Mouse (Mus musculus) adrenal gland, postnatal 25 days (tissue): ENCODE data around the gene Cyp2j9. TPM values are rescaled to one million over a fixed set of nuclear protein-coding genes. Genes with fewer than 3 reads are reported as not detected.
"Not testable (repeated sequence)": the region's sequence is repeated elsewhere in the genome, so short reads cannot be mapped to it uniquely, and the experiment has no call there.

Experiments used
- DNase-seq: peaks from one replicate; pipeline ENCODE4 v3.0.0; 2021; ENCODE audit warnings: mixed read lengths
- long read RNA-seq: library from polyadenylated mRNA; stranded (forward); transcript quantifications from one replicate; pipeline ENCODE4 v2.0.0, GENCODE M21; 2021
- total RNA-seq: library from RNA; stranded (reverse); gene quantifications from 2 replicates; pipeline ENCODE4 v1.2.3, GENCODE M21; 2021

Gene Cyp2j9
- 0.90 and 1.1 TPM in 2 replicates for total RNA-seq
- long read RNA-seq, partial matches to known transcripts, result 0 of 8 reads
- long read RNA-seq, other reads (novel, unspliced or antisense), result 8 of 8 reads

DNA sequence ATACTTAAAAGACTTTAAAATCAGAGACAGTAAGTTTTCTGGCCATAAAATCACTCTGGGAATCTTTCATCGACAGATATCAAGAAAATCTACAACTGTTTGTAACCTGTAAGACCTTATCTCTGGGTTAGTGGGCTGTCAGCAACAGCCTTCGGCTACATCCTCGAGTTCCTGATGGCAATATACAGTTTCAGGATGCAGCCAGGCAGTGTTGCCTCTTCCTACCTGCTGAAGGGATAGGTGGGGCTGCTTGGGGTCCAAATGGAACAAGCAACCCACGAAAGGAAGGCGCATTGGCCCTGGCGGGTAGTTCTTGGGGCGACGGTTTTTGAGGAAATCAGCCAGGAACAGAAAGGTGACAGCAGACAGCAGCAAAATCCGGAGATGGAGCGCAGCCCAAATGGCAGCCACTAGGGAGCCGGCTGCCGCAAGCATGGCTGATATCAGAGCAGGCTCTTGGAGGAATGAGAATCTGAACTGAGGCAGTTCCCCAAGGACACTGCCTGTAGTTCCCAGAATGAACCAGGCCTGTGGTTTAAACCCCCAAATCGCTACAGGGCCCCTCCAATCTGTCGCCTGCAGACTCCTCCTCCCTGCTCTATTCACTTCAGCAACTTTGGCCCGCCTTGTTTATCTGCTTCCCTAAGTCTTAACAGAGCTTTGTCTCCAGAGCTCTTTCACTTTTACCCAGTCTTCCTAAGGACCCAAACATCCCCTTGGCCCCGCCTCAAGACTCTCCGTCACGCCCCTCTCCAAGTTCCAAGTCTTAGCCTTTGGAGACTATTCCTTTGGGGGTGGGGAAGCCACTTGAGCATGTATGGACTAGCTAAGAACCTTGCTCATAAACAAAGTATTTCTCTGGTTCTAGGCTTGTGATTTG lies at the start of gene Cyp2j9:
Gene Cyp2j9, minus strand, starts transcription at position 668 of the 880 bp plus-strand sequence.
- peak; percentile 31 for DNase-seq

DNA sequence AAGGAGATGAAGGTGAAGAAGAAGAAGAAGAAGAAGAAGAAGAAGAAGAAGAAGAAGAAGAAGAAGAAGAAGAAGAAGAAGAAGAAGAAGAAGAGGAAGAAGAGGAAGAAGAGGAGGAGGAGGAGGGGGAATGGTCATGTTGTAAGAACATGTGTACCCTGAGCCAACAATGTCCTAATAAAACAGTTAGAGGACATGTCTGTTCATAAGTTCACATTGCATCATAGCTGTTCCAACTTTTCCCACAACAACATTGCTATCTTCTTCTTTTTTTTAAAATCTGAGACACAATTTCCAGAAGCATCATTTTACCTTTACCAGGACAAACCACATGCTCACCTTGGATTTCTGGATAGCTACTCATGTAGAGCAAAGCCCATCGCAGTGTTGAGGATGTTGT lies 44.1 kb upstream of the Cyp2j9 start:
- DNase-seq, result no peak

DNA sequence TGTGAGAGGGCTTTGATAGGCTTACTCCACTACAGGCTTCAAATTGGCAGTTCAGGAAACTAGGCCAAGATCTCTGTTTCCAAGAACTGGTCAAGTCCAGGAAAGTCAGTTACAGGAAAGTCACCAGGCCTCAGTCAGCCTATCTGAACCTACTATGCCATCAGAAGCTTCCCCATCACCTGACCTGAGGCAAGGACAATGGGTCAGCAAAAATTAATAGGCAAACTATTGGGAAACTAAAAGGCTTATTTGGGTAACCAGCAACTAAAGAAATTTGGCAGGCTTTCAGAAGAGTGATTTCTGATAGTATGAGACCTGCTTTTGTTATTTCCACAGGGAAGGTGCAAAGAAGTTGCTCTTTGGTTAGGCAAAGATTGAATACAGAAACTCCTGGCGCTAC lies 31.1 kb upstream of the Cyp2j9 start:
- no peak for DNase-seq

DNA sequence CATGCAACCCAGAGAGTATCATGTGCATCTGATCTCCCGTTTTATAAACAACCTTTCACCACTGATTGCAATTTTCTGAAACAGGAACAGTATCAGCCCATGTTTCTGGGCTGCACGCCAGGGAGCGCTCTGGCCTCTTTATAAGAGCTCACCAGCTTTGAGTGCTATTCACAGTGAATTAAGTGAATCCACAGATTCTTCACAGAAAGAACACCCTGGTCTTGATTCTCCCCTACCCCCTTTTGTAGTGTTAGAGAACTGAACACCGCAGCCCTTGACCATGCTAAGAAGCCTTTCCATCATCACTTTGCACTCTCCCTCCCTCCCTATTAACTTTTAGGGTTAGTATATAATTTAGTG lies 393 bp upstream of the Cyp2j9 start:
- peak; percentile 50 for DNase-seq

DNA sequence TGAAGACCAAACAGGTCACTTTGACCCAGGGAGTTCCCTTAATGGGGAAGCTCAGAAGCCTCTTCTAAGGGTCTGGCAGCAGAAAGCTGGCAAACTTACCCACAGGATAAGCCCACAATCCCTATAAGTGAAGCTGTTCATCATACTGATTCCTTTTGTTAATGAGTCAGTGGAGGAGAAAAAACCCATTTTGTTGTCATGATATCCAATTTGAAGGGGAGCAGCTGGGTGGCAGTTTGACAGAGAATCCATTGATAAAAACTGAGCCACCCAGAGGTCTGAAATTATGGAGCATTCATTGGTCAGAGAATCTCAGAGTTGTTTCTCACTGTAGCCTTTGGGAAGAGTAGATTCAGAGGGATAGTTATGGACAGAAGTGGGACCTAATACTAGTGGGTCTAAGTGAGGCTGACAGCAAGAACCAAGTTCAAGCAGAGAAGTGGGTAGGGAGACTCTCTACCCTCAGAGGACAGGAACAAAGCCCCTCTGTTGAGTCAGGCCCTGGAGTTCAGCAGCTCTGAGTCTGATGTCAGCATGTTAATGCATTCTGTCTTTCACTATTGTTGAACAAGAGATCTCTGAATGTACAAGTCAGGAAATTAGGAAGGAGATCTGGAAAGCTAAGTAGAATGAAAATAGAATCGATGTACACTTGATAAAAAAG lies 9.8 kb downstream of the Cyp2j9 start:
- no peak for DNase-seq

DNA sequence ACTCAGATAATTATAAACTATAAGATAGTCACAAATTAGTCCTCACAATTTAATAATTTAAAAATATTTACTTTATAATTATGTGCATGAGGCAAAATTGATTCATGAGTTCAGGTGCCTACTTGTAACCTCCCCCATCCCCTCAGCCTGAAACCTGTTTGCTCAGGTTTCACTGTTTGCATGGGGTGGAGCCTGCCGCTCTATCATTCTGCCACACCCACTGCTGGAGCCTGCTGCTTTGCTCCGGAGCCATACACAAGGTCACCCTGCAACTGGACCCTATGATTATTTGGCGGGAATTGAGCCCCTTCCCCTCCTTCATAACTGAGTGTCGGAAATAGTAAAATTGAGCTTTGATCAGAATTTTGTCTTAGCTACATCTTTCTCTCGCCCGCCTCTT lies 11.0 kb downstream of the Cyp2j9 start:
- DNase-seq, result not testable (repeated sequence)

DNA sequence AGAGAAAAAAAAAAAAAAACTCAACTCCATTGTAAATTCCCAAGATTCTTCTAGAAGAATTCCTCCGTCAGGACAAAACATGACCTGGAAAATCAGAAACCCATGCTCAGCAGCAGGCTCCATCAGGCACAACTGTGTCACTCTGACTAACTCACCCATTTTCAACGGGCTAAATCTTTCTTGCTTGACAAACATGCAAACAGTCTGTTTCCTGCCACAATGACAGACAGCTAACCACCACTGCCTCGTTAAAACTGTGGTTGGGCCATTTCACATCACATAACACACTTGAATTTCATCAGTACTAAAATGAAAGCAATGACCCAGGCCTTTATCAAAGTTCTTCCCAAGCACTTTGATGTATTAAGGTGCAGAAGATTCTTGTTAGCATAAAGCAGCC lies 21.9 kb downstream of the Cyp2j9 start:
- DNase-seq, result no peak

DNA sequence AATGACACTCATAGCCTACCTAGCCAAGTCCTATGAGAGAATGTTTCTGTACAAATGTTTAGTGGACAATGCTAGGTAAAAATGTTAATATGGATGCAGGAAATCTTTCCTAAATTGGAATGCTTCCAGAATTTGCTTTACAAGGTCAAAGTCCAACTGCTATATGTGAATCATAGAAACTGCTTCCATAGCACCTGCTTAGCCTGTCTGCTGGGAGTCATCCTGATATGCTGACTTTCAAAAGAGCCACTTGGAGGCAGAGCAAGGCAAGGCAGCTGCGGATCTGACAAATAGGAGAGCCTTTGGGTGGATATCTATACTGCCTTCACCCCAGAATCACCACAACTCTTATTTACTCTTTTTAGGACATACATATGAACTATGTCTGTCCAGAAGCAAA lies 23.4 kb downstream of the Cyp2j9 start:
- DNase-seq, result no peak

DNA sequence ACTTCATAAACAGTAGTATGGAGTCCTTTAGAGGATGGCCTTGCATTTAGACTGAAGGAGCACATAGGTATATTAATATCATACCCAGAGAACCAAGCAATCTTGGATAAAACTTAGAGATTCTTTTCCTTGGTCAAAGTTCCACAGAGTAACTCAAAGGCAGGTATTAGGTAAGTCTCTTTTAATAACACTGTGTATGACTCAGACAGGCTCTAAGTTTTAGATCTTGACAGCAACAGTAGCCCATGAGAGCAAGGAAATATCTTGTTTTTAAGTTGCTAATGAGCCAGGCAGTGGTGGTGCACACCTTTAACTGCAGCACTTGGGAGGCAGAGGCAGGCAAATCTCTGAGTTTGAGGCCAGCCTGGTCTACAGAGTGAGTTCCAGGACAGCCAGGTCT lies 25.6 kb downstream of the Cyp2j9 start:
- DNase-seq, result no peak

DNA sequence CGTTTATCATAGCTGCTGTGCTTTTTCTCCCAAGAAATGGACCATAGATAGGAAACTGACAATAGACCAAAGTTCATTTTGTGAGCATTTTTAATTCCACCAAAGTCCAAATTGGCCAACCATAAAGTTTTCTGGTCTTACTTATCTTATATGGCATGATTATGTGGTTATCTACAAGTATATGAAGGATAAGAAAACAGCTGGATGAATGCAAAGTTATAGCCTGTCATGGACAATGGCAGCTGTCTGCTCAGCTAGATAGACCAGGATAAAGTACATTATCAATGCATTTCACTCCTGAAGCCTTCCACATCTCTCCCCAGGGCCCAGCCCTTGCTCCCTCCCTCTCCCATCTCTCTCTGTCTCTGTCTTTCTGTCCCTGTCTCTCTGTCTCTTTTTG lies 30.9 kb downstream of the Cyp2j9 start:
- DNase-seq, result no peak

DNA sequence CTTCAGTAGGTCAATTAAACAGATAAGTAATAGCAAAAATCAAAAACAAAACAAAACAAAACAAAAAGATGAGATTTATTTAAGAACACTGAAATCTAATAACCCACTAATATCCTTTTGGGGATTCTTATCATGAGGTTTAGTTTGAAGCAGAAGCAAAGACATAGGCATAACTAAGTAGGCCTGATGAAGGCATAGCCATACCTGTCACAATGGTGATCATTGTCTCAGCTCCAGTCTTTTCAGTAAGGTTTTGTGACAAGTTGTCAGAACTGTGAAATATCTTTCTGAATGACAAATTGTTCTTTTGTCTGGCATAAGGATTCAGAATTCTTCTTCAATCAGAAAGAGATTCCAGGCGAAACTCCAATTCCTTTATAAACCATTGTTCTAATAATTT lies 31.6 kb downstream of the Cyp2j9 start:
- no peak for DNase-seq

DNA sequence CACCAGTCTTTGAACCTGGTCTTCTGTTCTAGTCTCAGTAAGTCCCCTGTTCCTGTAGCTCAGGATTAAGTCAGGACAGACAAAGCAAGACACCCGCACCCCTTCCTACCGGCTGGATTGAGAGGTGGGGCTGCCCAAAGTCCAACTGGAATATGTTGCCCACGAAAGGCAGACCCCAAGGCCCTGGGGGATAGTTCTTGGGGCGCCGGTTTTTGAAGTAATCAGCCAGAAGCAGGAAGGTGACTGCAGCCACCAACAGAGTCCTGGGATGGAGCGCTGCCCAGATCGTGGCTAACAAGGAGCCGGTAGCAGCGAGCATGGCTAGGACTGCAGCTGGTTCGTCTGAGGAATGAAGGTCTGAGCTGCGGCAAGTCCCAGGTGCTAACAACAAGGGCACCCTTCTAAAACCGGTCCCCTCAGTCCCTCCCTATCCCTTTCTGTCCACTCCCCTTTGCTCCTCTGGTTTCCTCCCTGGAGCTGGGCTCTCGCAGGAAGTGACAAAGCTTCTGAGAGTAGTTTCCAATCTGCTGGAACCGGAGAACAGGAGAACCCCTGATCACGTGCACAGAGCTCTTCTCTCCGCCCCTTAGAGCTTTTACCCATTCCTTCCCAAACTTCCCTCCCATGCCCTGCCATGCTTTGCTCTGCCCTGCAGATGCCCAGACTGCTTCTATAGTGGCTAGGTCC lies 38.1 kb downstream of the Cyp2j9 start, which contains the start of gene Cyp2j6:
Gene Cyp2j6, minus strand, starts transcription at position 529 of the 687 bp plus-strand sequence.
- DNase-seq, result peak; percentile 27

DNA sequence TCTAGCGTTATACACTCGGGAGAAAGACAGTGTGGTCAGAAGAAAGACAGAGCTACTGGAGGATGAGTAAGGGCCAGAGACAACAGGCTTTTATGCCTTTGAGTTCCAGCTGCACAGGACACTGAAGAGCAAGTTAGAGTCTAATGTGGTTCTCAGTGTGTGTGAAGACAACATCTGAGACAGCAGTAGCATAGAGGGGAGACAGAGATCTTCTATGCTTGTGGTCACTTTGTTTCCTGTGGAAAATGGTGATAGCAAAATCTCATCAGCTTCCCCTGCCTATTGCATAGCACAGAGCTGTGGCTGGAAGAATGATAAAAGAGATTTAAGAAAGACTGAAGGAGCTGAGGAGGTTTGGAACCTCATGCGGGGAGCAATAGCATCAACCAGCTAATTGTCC lies 39.8 kb downstream of the Cyp2j9 start:
- no peak for DNase-seq

DNA sequence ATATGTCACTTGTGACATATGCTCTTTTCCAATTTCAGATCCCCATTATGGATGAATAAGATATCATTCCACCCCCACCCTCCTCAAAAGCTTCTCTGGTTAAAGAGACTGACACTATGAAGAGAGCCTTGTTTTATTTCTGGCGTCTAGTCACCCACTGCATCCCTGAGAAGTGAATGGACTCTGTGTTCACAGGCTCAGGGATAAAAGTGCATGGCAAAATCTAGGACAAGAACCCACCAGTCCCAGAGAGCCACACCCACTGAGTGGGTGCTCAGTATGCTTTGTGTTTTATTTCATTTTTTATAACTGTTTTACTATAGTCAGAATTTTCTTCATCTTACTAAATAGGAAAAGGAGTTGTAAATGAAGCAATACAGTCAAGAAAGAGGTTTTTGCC lies 45.4 kb downstream of the Cyp2j9 start:
- no peak for DNase-seq

DNA sequence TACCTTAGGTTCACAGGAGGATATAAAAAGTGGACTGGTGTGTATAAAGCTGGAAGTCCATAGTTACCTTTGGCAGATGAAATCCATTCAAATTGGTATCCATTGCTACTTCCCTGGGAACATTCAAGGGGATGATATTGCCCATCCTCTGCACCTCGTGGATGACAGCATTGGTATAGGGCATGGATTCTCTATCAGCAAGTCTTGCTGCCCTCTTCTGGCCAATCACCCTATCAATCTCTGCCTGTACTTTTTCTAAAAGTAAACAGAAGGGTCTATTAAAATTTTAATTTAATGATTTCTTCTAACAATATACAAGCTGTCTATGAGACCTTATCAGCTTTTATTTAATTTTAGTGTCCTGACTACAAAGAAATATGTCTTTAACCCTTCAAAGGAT lies 65.6 kb downstream of the Cyp2j9 start:
- DNase-seq, result no peak

DNA sequence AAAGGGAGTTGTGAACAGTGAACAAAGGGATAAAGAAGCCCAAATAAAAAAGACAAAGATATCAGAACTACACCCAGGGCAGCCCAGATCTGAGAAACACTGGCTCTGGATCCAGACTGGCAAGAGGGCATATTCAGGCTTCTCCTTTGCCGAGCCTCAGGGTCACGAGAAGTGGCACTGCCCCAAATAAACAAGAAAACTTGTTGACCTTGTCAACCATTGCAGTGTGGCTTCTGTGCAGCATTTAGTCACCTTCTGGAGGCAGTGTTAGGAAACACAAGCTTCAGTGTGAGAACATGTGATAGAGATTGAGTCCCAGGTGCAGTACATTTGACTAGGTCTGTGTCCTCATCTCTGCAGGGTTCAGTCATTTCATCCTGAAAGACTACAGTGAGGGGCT lies 69.1 kb downstream of the Cyp2j9 start:
- peak; percentile 10 for DNase-seq

Other genes starting within 250 kb of the Cyp2j9 start
- not detected in 2 replicates for gene Cyp2j11, start 242.9 kb downstream of the Cyp2j9 start, total RNA-seq
- not detected in 2 replicates for gene Cyp2j8, start 84.2 kb downstream of the Cyp2j9 start, total RNA-seq
- gene Cyp2j6, start 37.9 kb downstream of the Cyp2j9 start, total RNA-seq, result 5.9 and 7.3 TPM in 2 replicates
- gene Cyp2j5, start 72.6 kb upstream of the Cyp2j9 start, total RNA-seq, result 2.6 TPM in 1 of 2 replicates, not detected in the other
- not detected in 2 replicates for gene Gm12695, start 193.6 kb upstream of the Cyp2j9 start, total RNA-seq